Mouse (Mus musculus) C2C12 (cell line): ENCODE results near the gene Hoxc6. TPM values are rescaled to one million over a fixed set of nuclear protein-coding genes. Genes with fewer than 3 reads are reported as not detected.
A peak's percentile ranks its signal among the peaks of the same experiment; 100 is the strongest.

Experiments used
- H3K27me3 ChIP-seq: one replicate; pipeline ENCODE4 v1.6.1; 2011; ENCODE audit not compliant: control insufficient read depth, insufficient read depth, insufficient read length
- H3K36me3 ChIP-seq: one replicate; pipeline ENCODE4 v1.6.1; 2011; ENCODE audit not compliant: control insufficient read depth, insufficient read depth
- H3K4me3 ChIP-seq: one replicate; pipeline ENCODE4 v1.5.1; 2011; ENCODE audit warnings: mild to moderate bottlenecking, control low read depth; ENCODE audit not compliant: poor library complexity, insufficient read depth, severe bottlenecking
- H3K79me2 ChIP-seq: one replicate; pipeline ENCODE4 v1.6.1; 2011; ENCODE audit not compliant: control insufficient read depth, insufficient read depth
- H3K79me3 ChIP-seq: one replicate; pipeline ENCODE4 v1.6.1; 2011; ENCODE audit warnings: low read depth, control low read depth
- H3ac ChIP-seq: one replicate; pipeline ENCODE3; 2011; ENCODE audit warnings: low read depth; ENCODE audit not compliant: control insufficient read depth, insufficient read length
- CEBPB ChIP-seq: IDR thresholded peaks from one replicate; pipeline ENCODE4 v1.6.1; 2011; ENCODE audit warnings: low read depth, mild to moderate bottlenecking, control low read depth, moderate library complexity
- CTCF ChIP-seq: IDR thresholded peaks from one replicate; pipeline ENCODE4 v1.5.1; 2011; ENCODE audit not compliant: control insufficient read depth, insufficient read depth, insufficient read length
- FOSL1 ChIP-seq: IDR thresholded peaks from one replicate; pipeline ENCODE4 v1.8.0; 2011; ENCODE audit warnings: mild to moderate bottlenecking, low read length; ENCODE audit not compliant: poor library complexity, insufficient read depth, severe bottlenecking
- MAX ChIP-seq: IDR thresholded peaks from one replicate; pipeline ENCODE4 v1.6.1; 2011; ENCODE audit warnings: mild to moderate bottlenecking, control low read depth
- MYOD1 ChIP-seq: IDR thresholded peaks from one replicate; pipeline ENCODE4 v1.6.1; 2011; ENCODE audit warnings: low read depth; ENCODE audit not compliant: control insufficient read depth, insufficient read length
- MYOG ChIP-seq: IDR thresholded peaks from one replicate; pipeline ENCODE4 v1.6.1; 2011; ENCODE audit not compliant: control insufficient read depth, insufficient read length; ENCODE audit errors: extremely low read depth
- USF1 ChIP-seq: IDR thresholded peaks from one replicate; pipeline ENCODE4 v1.6.1; 2011; ENCODE audit warnings: low read depth, mild to moderate bottlenecking, control low read depth, moderate library complexity
- polyA plus RNA-seq: library from polyadenylated mRNA; unstranded; fragments of >200 nt; fragmentation: generic; extraction: Trizol; gene quantifications from one replicate; pipeline ENCODE4 v1.2.1, GENCODE M21; 2012; ENCODE audit warnings: missing spikeins

The Hoxc6 gene
- polyA plus RNA-seq, 1 experiment = 10.6 TPM

DNA sequence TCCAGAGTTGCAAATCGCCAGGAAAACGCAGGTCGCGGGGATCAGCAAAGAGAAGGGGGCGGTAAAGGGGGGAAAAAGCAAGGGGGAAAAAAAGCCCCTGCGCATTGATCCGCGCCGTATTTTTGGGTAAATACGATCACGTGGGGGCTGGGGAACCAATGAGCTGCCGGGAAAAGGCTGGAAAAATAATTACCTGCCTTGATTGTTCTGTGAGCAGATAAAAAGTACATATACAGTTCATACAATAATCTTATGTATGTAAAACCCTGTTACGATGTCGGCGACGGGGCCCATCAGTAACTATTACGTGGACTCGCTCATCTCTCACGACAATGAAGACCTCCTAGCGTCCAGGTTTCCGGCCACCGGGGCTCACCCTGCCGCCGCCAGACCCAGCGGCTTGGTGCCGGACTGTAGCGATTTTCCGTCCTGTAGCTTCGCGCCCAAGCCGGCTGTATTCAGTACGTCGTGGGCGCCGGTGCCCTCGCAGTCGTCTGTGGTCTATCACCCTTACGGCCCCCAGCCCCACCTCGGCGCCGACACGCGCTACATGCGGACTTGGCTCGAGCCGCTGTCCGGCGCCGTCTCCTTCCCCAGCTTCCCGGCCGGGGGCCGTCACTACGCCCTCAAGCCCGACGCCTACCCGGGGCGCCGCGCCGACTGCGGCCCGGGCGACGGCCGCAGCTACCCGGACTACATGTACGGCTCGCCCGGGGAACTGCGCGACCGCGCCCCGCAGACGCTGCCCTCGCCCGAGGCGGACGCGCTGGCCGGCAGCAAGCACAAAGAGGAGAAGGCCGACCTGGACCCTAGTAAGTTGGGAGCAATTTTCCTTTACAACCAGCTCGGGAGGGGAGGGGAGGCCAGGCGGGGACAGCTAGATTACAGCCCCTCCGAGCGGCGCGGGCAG, 16.4 kb upstream of the Hoxc6 start:
- Histone ChIP-seq H3ac (peak overlapping the region; percentile 86), H3K36me3 (peaks cover 20% of the 10 kb centered on the region), H3K27me3 (no peaks in the 10 kb centered on the region), H3K4me3 (peak overlapping the region; percentile 49), H3K79me2 (peaks cover 88% of the 10 kb centered on the region), H3K79me3 (peaks cover 65% of the 10 kb centered on the region)
- no peak for TF ChIP-seq CEBPB
- peak; percentile 100 for TF ChIP-seq USF1

GRCm38 (mm10) chr15:102983716-102984115, 14.3 kb upstream of the Hoxc6 start:
- H3K79me3 ChIP-seq = peaks cover 47% of the 10 kb centered on the region
- peaks cover 24% of the 10 kb centered on the region for H3K36me3 ChIP-seq
- peaks cover 84% of the 10 kb centered on the region for H3K79me2 ChIP-seq
- TF ChIP-seq CTCF (no peak), MYOG (no peak), MYOD1 (no peak), FOSL1 (no peak), USF1 (no peak), MAX (no peak), CEBPB (no peak)
- no peaks in the 10 kb centered on the region for H3K27me3 ChIP-seq
- no peak overlapping the region for H3K4me3 ChIP-seq
- H3ac ChIP-seq = no peak overlapping the region

DNA sequence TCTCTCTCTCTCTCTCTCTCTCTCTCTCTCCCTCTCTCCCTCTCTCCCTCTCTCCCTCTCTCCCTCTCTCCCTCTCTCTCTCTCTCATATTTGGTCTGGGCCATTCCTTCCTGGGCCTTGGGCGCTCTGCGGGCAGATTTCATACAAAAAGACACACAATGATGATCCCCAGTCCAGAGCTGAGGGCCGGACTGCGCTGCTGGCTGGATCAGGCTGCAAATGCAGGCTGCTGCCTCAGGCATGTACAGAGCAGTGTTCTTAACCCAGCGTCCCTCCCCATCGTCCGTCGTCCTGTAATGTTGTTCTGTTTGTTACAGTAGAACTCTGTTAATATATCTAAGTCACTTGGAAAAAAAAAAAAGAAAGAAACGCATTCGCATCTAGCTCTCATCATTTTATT, 13.5 kb upstream of the Hoxc6 start:
- Histone ChIP-seq H3K79me3 (peaks cover 40% of the 10 kb centered on the region), H3K36me3 (peaks cover 24% of the 10 kb centered on the region), H3K27me3 (no peaks in the 10 kb centered on the region), H3K4me3 (no peak overlapping the region), H3K79me2 (peaks cover 84% of the 10 kb centered on the region), H3ac (no peak overlapping the region)
- no peak for TF ChIP-seq USF1
- TF ChIP-seq FOSL1 = no peak
- TF ChIP-seq CTCF = no peak
- no peak for TF ChIP-seq CEBPB
- TF ChIP-seq MAX = no peak
- no peak for TF ChIP-seq MYOD1
- no peak for TF ChIP-seq MYOG

- H3K79me3 ChIP-seq = peaks cover 36% of the 10 kb centered on the region
- H3K4me3 ChIP-seq = no peak overlapping the region
- H3K36me3 ChIP-seq = peaks cover 24% of the 10 kb centered on the region
- H3K79me2 ChIP-seq = peaks cover 84% of the 10 kb centered on the region
- no peaks in the 10 kb centered on the region for H3K27me3 ChIP-seq
- TF ChIP-seq CTCF (no peak), MAX (no peak), MYOD1 (no peak), MYOG (no peak), USF1 (no peak), CEBPB (no peak)
- no peak overlapping the region for H3ac ChIP-seq
Observed at GRCm38 (mm10) chr15:102984925-102985324, 13.1 kb upstream of the Hoxc6 start.

DNA sequence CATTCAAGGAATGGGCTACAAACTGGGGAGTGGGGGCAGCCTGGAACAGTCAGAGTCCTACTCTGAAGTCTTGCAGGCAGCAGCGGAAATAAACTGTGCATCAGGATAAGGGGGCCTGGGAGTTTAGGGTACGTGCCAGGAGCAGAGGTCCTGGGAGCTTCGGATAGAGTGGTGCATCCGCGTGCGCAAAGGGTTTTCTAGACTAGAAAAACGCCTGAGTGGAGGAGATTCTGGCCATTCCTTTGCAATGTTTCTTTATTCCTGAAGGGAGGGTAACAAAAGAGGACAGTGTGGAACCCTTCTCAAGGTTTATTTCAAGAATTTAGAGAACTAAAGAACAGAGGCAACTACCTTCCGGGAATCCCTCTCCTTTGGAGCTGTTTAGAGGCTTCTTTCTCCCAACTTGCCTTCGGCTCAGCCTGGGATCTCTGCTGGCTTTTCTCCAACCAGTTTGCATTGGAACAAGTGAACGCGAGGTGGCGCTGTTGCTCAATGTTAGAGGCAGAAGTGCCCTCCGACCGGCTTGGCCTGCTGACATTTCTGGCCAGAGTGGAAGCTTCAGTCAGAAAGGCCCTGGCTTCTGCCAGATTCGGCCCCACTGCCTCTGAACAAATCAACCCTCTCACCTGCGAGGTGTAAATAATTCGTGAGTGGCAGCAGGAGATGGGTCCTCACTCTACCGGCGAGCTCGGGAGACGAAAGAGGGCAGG, 10.8 kb upstream of the Hoxc6 start:
- no peak overlapping the region for H3ac ChIP-seq
- TF ChIP-seq CEBPB (no peak), MYOG (no peak), FOSL1 (no peak), MYOD1 (no peak), MAX (peak; percentile 42), USF1 (no peak), CTCF (peak; percentile 94)
- H3K79me3 ChIP-seq = peaks cover 18% of the 10 kb centered on the region
- H3K27me3 ChIP-seq = no peaks in the 10 kb centered on the region
- peaks cover 70% of the 10 kb centered on the region for H3K79me2 ChIP-seq
- no peak overlapping the region for H3K4me3 ChIP-seq
- H3K36me3 ChIP-seq = peaks cover 27% of the 10 kb centered on the region
